Mouse (Mus musculus) CH12.LX (cell line): ENCODE data around the gene Gm4969. TPM values are rescaled to one million over a fixed set of nuclear protein-coding genes. Genes with fewer than 3 reads are reported as not detected.

ENCODE experiments used
- DNase-seq: peaks from one replicate; pipeline ENCODE4 v3.0.0-alpha.2; 2013; ENCODE audit errors: extremely low read depth
- H3K27ac ChIP-seq: 2 replicates; pipeline ENCODE4 v1.5.1; 2012; ENCODE audit warnings: low read depth, mild to moderate bottlenecking, control low read depth, moderate library complexity; ENCODE audit not compliant: insufficient read depth
- H3K27me3 ChIP-seq: replicated peaks from 2 replicates; pipeline ENCODE3; 2012; ENCODE audit warnings: inconsistent platforms
- H3K36me3 ChIP-seq, 2 experiments: replicated peaks in 1 of 2; 2 replicates each; pipeline versions ENCODE3 to v1.6.1; 2012; ENCODE audit warnings: inconsistent platforms in 1 of 2, low read length in 1 of 2, mild to moderate bottlenecking in 1 of 2, mixed read lengths in 1 of 2, moderate library complexity in 1 of 2; ENCODE audit not compliant: control insufficient read depth in 1 of 2, insufficient read depth in 1 of 2
- H3K4me1 ChIP-seq, 2 experiments: 2 replicates each; pipeline ENCODE4 v1.6.1; 2012; ENCODE audit warnings: inconsistent platforms in 1 of 2, moderate library complexity in 1 of 2; ENCODE audit not compliant: insufficient read depth in 2 of 2, control insufficient read depth in 1 of 2
- H3K4me2 ChIP-seq: 2 replicates; pipeline ENCODE4 v1.6.1; 2012; ENCODE audit warnings: low read depth, mild to moderate bottlenecking, control low read depth; ENCODE audit not compliant: poor library complexity, insufficient read depth, severe bottlenecking
- H3K4me3 ChIP-seq, 3 experiments: fragments of 150-350 bp in 1 of 3; sonication (generic) in 1 of 3; replicated peaks in 1 of 3; 2 replicates each; pipeline versions ENCODE3 to v1.5.1; 2011 to 2012; ENCODE audit warnings: low read depth in 2 of 3, low read length in 2 of 3, mild to moderate bottlenecking in 2 of 3, moderate library complexity in 2 of 3, control low read depth in 1 of 3, improper control_type of control experiment in 1 of 3, inconsistent platforms in 1 of 3, mixed read lengths in 1 of 3; ENCODE audit not compliant: poor library complexity in 1 of 3
- H3K79me2 ChIP-seq: replicated peaks from 2 replicates; pipeline ENCODE4 v1.6.1; 2012; ENCODE audit warnings: mild to moderate bottlenecking, moderate library complexity; ENCODE audit not compliant: control insufficient read depth, poor library complexity, insufficient read depth, severe bottlenecking; ENCODE audit errors: extremely low read depth
- H3K9ac ChIP-seq: 2 replicates; pipeline ENCODE4 v1.6.1; 2012; ENCODE audit warnings: low read depth, mild to moderate bottlenecking, control low read depth, moderate library complexity; ENCODE audit not compliant: insufficient read depth
- H3K9me3 ChIP-seq: replicated peaks from 2 replicates; pipeline ENCODE3; 2012; ENCODE audit warnings: low read length, inconsistent platforms, mixed read lengths
- BHLHE40 ChIP-seq: IDR thresholded peaks from 2 replicates; pipeline ENCODE4 v1.6.1; 2011; ENCODE audit warnings: mild to moderate bottlenecking, low read depth, low read length, improper control_type of control experiment
- ELF1 ChIP-seq: IDR thresholded peaks from 2 replicates; pipeline ENCODE4 v1.6.1; 2014; ENCODE audit warnings: low read depth, mild to moderate bottlenecking, inconsistent platforms, low read length, improper control_type of control experiment
- ETS1 ChIP-seq: conservative IDR thresholded peaks from 2 replicates; pipeline ENCODE4 v1.6.1; 2012; ENCODE audit warnings: low read depth, mild to moderate bottlenecking, inconsistent platforms, low read length, improper control_type of control experiment, moderate library complexity
- HCFC1 ChIP-seq: IDR thresholded peaks from 2 replicates; pipeline ENCODE4 v1.6.1; 2012; ENCODE audit warnings: low read depth, mild to moderate bottlenecking, inconsistent platforms, low read length, improper control_type of control experiment
- JUN ChIP-seq: IDR thresholded peaks from 2 replicates; pipeline ENCODE4 v1.6.1; 2011; ENCODE audit warnings: low read depth, mild to moderate bottlenecking, low read length, improper control_type of control experiment, moderate library complexity; ENCODE audit not compliant: insufficient read depth
- JUND ChIP-seq: conservative IDR thresholded peaks from 2 replicates; pipeline ENCODE4 v1.6.1; 2011; ENCODE audit warnings: low read depth, low read length, improper control_type of control experiment
- KAT2A ChIP-seq: IDR thresholded peaks from 2 replicates; pipeline ENCODE4 v1.6.1; 2012; ENCODE audit warnings: low read length, improper control_type of control experiment, inconsistent platforms; ENCODE audit not compliant: insufficient replicate concordance
- MAZ ChIP-seq: IDR thresholded peaks from 2 replicates; pipeline ENCODE4 v1.6.1; 2012; ENCODE audit warnings: low read depth, mild to moderate bottlenecking, inconsistent platforms, low read length, improper control_type of control experiment, moderate library complexity
- MYC ChIP-seq: IDR thresholded peaks from 2 replicates; pipeline ENCODE4 v1.6.1; 2011; ENCODE audit warnings: low read depth, mild to moderate bottlenecking, improper control_type of control experiment, low read length
- NELFE ChIP-seq: IDR thresholded peaks from 2 replicates; pipeline ENCODE4 v1.6.1; 2011; ENCODE audit warnings: low read depth, low read length, improper control_type of control experiment
- RCOR1 ChIP-seq: conservative IDR thresholded peaks from 2 replicates; pipeline ENCODE4 v1.6.1; 2012; ENCODE audit warnings: low read depth, mild to moderate bottlenecking, inconsistent platforms, low read length, improper control_type of control experiment
- SIN3A ChIP-seq: IDR thresholded peaks from 2 replicates; pipeline ENCODE4 v1.6.1; 2012; ENCODE audit warnings: low read length, improper control_type of control experiment, inconsistent platforms
- TBP ChIP-seq: conservative IDR thresholded peaks from 2 replicates; pipeline ENCODE4 v1.6.1; 2011; ENCODE audit warnings: low read depth, low read length, improper control_type of control experiment
- UBTF ChIP-seq: IDR thresholded peaks from 2 replicates; pipeline ENCODE4 v1.6.1; 2012; ENCODE audit warnings: low read depth, mild to moderate bottlenecking, inconsistent platforms, low read length, improper control_type of control experiment, moderate library complexity
- USF2 ChIP-seq: conservative IDR thresholded peaks from 2 replicates; pipeline ENCODE4 v1.6.1; 2011; ENCODE audit warnings: low read depth, low read length, improper control_type of control experiment
- ZMIZ1 ChIP-seq: IDR thresholded peaks from 2 replicates; pipeline ENCODE4 v1.6.1; 2012; ENCODE audit warnings: low read depth, mild to moderate bottlenecking, inconsistent platforms, low read length, improper control_type of control experiment
- ZNF384 ChIP-seq: IDR thresholded peaks from 2 replicates; pipeline ENCODE4 v1.6.1; 2012; ENCODE audit warnings: low read depth, low read length, improper control_type of control experiment, inconsistent platforms
- dilution Hi-C: fragments of 300-500 bp; cut with MboI; formaldehyde crosslinking; loops from 2 replicates; pipeline ENCODE4 v1.14.3; 2020; ENCODE audit warnings: low sequenced_read_pairs; ENCODE audit not compliant: extremely low pct_unique_long_range_greater_than_20kb, extremely low pct_ligation_motif_present
- in situ Hi-C: fragments of 300-500 bp; cut with MboI; formaldehyde crosslinking; loops from 3 replicates; pipeline ENCODE4 v1.14.3; 2019; ENCODE audit warnings: low sequenced_read_pairs, low pct_ligation_motif_present, low pct_unique_long_range_greater_than_20kb, mixed read lengths
- polyA plus RNA-seq: library from polyadenylated mRNA; unstranded; fragments of >175 nt; gene quantifications from 2 replicates; pipeline ENCODE4 v1.2.1, GENCODE M21; 2012; ENCODE audit warnings: low read depth; ENCODE audit not compliant: insufficient read length
- total RNA-seq, 2 experiments: library from RNA; depleted of rRNA; stranded (reverse); fragments of 300-350 nt in 1 of 2; fragments of >200 nt in 1 of 2; gene quantifications; 2 replicates each; pipeline ENCODE4 v1.2.3; 2012 to 2014

Gm4969 gene
- total and polyA plus RNA-seq, 3 experiments = not detected

DNA sequence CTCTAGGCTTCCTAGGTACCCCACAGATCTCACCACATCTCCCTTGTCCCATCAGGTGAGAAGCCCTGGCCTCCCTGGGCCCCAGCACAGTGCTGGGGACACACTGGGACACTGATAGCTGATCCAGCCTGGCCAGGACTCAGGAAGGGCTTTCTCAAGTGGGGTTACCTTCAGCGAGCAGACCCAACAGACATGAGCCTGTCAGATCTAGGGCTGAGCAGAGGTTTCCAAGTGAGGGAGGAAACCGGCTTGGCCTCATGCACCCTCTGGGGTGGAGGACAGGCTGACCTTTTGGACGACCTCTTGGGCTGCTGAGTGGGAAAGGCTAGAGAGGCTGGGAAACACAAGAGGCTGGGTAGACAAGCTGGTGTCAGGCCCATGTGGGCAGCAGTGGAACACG is 67.0 kb downstream of the Gm4969 start:
- no peak for TF ChIP-seq HCFC1
- TF ChIP-seq RCOR1 = no peak
- TF ChIP-seq ELF1 = no peak
- TF ChIP-seq USF2 = no peak
- no peak for TF ChIP-seq BHLHE40
- no peak for TF ChIP-seq JUN
- no peak for TF ChIP-seq TBP
- no peak for TF ChIP-seq NELFE
- in situ Hi-C loops (no loop called here), dilution Hi-C loops (no loop called here)
- Histone ChIP-seq H3K9ac (no peak overlapping the region), H3K4me2 (no peak overlapping the region), H3K27ac (no peak overlapping the region), H3K9me3 (no peaks in the 10 kb centered on the region), H3K27me3 (no peaks in the 10 kb centered on the region), H3K4me3 (no peak overlapping the region), H3K4me1 (peaks cover 0 to 12% of the 10 kb centered on the region in 2 experiments; a peak in 1 of 4 replicates), H3K36me3 (peaks cover 88 to 100% of the 10 kb centered on the region in 2 experiments), H3K79me2 (no peaks in the 10 kb centered on the region)
- DNase-seq = no peak

DNA sequence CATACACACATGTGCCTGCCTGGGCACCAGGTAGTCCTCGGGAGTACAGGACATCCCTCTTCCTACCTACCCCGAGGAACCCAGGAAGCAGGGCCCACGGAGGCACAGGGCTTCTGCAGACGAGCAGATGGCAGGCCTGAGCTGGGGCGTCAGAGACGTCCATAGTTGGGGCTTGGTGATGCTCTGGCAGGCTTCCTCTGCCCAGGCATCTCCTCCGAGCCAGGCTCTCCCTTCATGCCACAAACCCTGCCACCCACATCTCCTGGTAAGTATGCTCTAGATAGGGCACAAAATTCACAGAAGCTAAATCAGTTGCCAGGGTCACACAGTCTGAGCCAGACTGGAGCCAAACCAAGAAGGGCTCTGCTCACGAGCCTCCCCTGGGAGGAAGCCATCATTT is 68.0 kb downstream of the Gm4969 start:
- TF ChIP-seq MYC = no peak
- no peak for TF ChIP-seq SIN3A
- TF ChIP-seq ZMIZ1 = no peak
- no peak for TF ChIP-seq ETS1
- TF ChIP-seq BHLHE40 = no peak
- no peak for TF ChIP-seq ZNF384
- no peak for TF ChIP-seq JUND
- TF ChIP-seq KAT2A = no peak
- TF ChIP-seq MAZ = no peak
- TF ChIP-seq UBTF = no peak
- H3K27ac ChIP-seq = no peak overlapping the region
- no peak overlapping the region for H3K9ac ChIP-seq
- H3K9me3 ChIP-seq = no peaks in the 10 kb centered on the region
- no peak overlapping the region for H3K4me2 ChIP-seq
- in situ Hi-C loops = no loop called here
- peaks cover 0 to 12% of the 10 kb centered on the region in 2 experiments; a peak in 1 of 4 replicates for H3K4me1 ChIP-seq
- no peak overlapping the region for H3K4me3 ChIP-seq
- dilution Hi-C loops = no loop called here
- no peak for DNase-seq
- H3K27me3 ChIP-seq = no peaks in the 10 kb centered on the region
- H3K36me3 ChIP-seq = peaks cover 96 to 100% of the 10 kb centered on the region in 2 experiments
- no peaks in the 10 kb centered on the region for H3K79me2 ChIP-seq
